Mouse (Mus musculus) kidney, adult 2 months (tissue): ENCODE results near the gene Usp31.

Source experiments
- CTCF ChIP-seq: fragments of 200-500 bp; conservative IDR thresholded peaks from 2 replicates; pipeline ENCODE4 v1.5.1; 2011; ENCODE audit warnings: low read depth, mild to moderate bottlenecking, control low read depth, low read length, moderate library complexity, mixed read lengths; ENCODE audit not compliant: insufficient read depth, insufficient read length
- POLR2A ChIP-seq: fragments of 200-500 bp; IDR thresholded peaks from one replicate; pipeline ENCODE4 v1.6.1; 2011; ENCODE audit warnings: low read depth, low read length, control low read depth

DNA sequence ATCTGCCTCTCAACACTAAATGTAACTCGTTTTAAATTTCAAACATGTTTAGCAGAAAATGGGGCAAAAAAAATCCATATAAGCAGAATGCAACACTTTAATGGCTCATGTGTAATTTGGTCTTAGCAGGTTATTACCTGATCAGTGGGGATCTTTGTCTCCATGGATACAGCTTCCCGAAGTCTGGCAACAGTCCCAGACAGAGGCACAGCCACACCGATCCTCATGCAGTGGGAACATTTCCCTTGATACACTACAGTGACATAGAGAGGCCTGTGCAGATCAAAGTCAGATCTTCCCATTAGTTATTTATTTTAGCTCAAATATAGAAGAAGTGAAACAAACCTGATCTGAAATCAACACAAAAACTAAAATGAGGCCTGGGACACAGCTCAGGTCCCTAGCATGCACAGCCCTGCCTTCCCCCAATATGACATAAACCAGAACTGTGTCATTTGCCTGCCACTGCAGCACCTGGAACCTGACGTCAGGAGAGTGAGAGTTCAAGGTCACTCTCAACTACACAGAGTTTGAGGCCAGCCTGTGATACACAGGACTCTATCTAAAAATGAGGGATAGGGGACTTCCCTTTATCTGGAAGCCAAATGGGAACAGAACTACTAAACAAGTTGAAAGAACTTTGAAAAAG, 29.8 kb downstream of the Usp31 start:
- TF ChIP-seq CTCF (no peak), POLR2A (no peak)
